14 mouse cellular contexts compared by ENCODE assay signal in genomic region chr2:169311356-169311755, GRCm38 (mm10).
DNase-seq lines count a peak whose midpoint lies in the region; ATAC-seq and TF ChIP-seq lines count a peak whose summit lies in the region.
"Had no signal": no experiment of that assay in that cellular context is flagged by ENCODE, and none has a peak within 500 bp of the region (broad histone marks: within the 10 kb centered on the region; RNA-seq: fewer than 3 reads in every experiment).

No protein-coding gene starts in this region.

- H3K4me2 ChIP-seq in forebrain, embryonic 16.5 days (ENCODE audit: low read length): peak overlapping the region; percentile 13; the same call in 1 of the 2 replicates
- H3K4me2 ChIP-seq in forebrain, postnatal 0 days (ENCODE audit: low read depth): no peak overlapping the region
- H3K4me2 ChIP-seq in midbrain, embryonic 13.5 days (replicated peaks): 0 out of 2 replicates have a peak overlapping the region, but pooled peaks have one; percentile 9
- H3K4me2 ChIP-seq in heart, embryonic 15.5 days: 0 out of 2 replicates have a peak overlapping the region, but pooled peaks have one; percentile 25
- H3K4me2 ChIP-seq in midbrain, postnatal 0 days (ENCODE audit: low read depth, low read length, poor library complexity, severe bottlenecking): no peak overlapping the region
- H3K4me2 ChIP-seq: forebrain, embryonic 15.5 days; liver, embryonic 11.5 days had no signal

- H3K4me3 ChIP-seq in forebrain, embryonic 16.5 days (replicated peaks; ENCODE audit: low read length): no peak overlapping the region
- H3K4me3 ChIP-seq in forebrain, postnatal 0 days (ENCODE audit: low read depth, low read length): no peak overlapping the region
- no peak overlapping the region for H3K4me3 ChIP-seq in midbrain, embryonic 13.5 days (replicated peaks)
- H3K4me3 ChIP-seq in midbrain, embryonic 10.5 days: no peak overlapping the region
- no peak overlapping the region for H3K4me3 ChIP-seq in heart, embryonic 15.5 days
- no peak overlapping the region for H3K4me3 ChIP-seq in midbrain, postnatal 0 days (ENCODE audit: low read depth, low read length)
- H3K4me3 ChIP-seq: forebrain, embryonic 15.5 days had no signal

- intact Hi-C loops in left cerebral cortex, postnatal 14 days (cut with DNase I): no loop called here

- peaks cover 14% of the 10 kb centered on the region; the same call in 1 of the 2 replicates for H3K4me1 ChIP-seq in forebrain, embryonic 16.5 days (replicated peaks; ENCODE audit: control insufficient read depth, insufficient read depth, low read length)
- H3K4me1 ChIP-seq in forebrain, postnatal 0 days (ENCODE audit: insufficient read depth): no peaks in the 10 kb centered on the region
- peaks cover 15% of the 10 kb centered on the region; the same call in 1 of the 2 replicates for H3K4me1 ChIP-seq in midbrain, embryonic 13.5 days (replicated peaks)
- peaks cover 16% of the 10 kb centered on the region for H3K4me1 ChIP-seq in midbrain, embryonic 10.5 days
- peaks cover 8% of the 10 kb centered on the region; the same call in 1 of the 2 replicates for H3K4me1 ChIP-seq in heart, embryonic 15.5 days (replicated peaks)
- peaks cover 9% of the 10 kb centered on the region for H3K4me1 ChIP-seq in midbrain, postnatal 0 days (ENCODE audit: insufficient read depth, low read length)

- TF ChIP-seq CTCF in forebrain, postnatal 0 days (IDR thresholded peaks at IDR 0.05; ENCODE audit: low read depth): no peak
- TF ChIP-seq CTCF in midbrain, postnatal 0 days (IDR thresholded peaks at IDR 0.05): no peak

- no peak overlapping the region for H3K9ac ChIP-seq in forebrain, embryonic 16.5 days (replicated peaks; ENCODE audit: low read depth, low read length)
- no peak overlapping the region for H3K9ac ChIP-seq in forebrain, postnatal 0 days
- no peak overlapping the region for H3K9ac ChIP-seq in midbrain, embryonic 13.5 days (replicated peaks)
- H3K9ac ChIP-seq in heart, embryonic 15.5 days: no peak overlapping the region
- no peak overlapping the region for H3K9ac ChIP-seq in midbrain, postnatal 0 days (replicated peaks; ENCODE audit: low read length, poor library complexity, severe bottlenecking)
- H3K9ac ChIP-seq: forebrain, embryonic 15.5 days had no signal

- DNase-seq in forebrain, postnatal 0 days: no peak
- DNase-seq in midbrain, embryonic 10.5 days (ENCODE audit: low spot score): no peak
- DNase-seq in midbrain, postnatal 0 days (ENCODE audit: low spot score): no peak
- no peak for DNase-seq in ovary, postnatal 10 days (ENCODE audit: low spot score)
- DNase-seq in left cerebral cortex, postnatal 14 days (ENCODE audit: low spot score in 2 of 2): no peak
- DNase-seq: adrenal gland, postnatal 25 days; gastrocnemius, postnatal 25 days; thymus, postnatal 14 days had no signal

- H3K27ac ChIP-seq in forebrain, embryonic 16.5 days (ENCODE audit: low read length): no peak overlapping the region
- no peak overlapping the region for H3K27ac ChIP-seq in forebrain, postnatal 0 days (ENCODE audit: low read depth, low read length)
- peak overlapping the region; percentile 31; the same call in 1 of the 2 replicates for H3K27ac ChIP-seq in midbrain, embryonic 13.5 days
- H3K27ac ChIP-seq in midbrain, embryonic 10.5 days (replicated peaks): no peak overlapping the region
- peak overlapping the region; percentile 10; the same call in 1 of the 2 replicates for H3K27ac ChIP-seq in heart, embryonic 15.5 days
- peak overlapping the region; percentile 43; the same call in 1 of the 2 replicates for H3K27ac ChIP-seq in midbrain, postnatal 0 days (ENCODE audit: low read depth, low read length)
- H3K27ac ChIP-seq: forebrain, embryonic 15.5 days; kidney, postnatal 0 days had no signal

- ATAC-seq in forebrain, embryonic 16.5 days: no peak
- ATAC-seq in forebrain, postnatal 0 days: no peak
- ATAC-seq in midbrain, embryonic 13.5 days: no peak
- ATAC-seq in heart, embryonic 15.5 days (replicated peaks; ENCODE audit: insufficient number of reproducible peaks, insufficient read depth, low FRiP score, low read depth): no peak
- ATAC-seq in midbrain, postnatal 0 days (ENCODE audit: low FRiP score): no peak
- ATAC-seq: forebrain, embryonic 15.5 days had no signal

- 37% methylated on average over 4 of the region's 4 CpGs for WGBS in forebrain, embryonic 16.5 days
- WGBS in forebrain, postnatal 0 days: 40% methylated on average over 4 of the region's 4 CpGs
- 51% methylated on average over 4 of the region's 4 CpGs for WGBS in midbrain, embryonic 13.5 days
- WGBS in midbrain, embryonic 10.5 days: 56% methylated on average over 4 of the region's 4 CpGs
- WGBS in heart, embryonic 15.5 days: 24% methylated on average over 4 of the region's 4 CpGs
- WGBS in midbrain, postnatal 0 days: 60% methylated on average over 4 of the region's 4 CpGs

- no peaks in the 10 kb centered on the region for H3K27me3 ChIP-seq in forebrain, embryonic 16.5 days (replicated peaks; ENCODE audit: control insufficient read depth, insufficient read depth, low read length)
- H3K27me3 ChIP-seq in forebrain, postnatal 0 days (ENCODE audit: insufficient read depth, low read length): no peaks in the 10 kb centered on the region
- H3K27me3 ChIP-seq in midbrain, embryonic 13.5 days: no peaks in the 10 kb centered on the region
- H3K27me3 ChIP-seq in midbrain, embryonic 10.5 days (ENCODE audit: low read depth, poor library complexity, severe bottlenecking): no peaks in the 10 kb centered on the region
- H3K27me3 ChIP-seq in heart, embryonic 15.5 days: no peaks in the 10 kb centered on the region
- H3K27me3 ChIP-seq in midbrain, postnatal 0 days (ENCODE audit: insufficient read depth, low read length): no peaks in the 10 kb centered on the region
- H3K27me3 ChIP-seq: forebrain, embryonic 15.5 days had no signal

- H3K9me3 ChIP-seq in forebrain, embryonic 16.5 days (ENCODE audit: control insufficient read depth, low read length): no peaks in the 10 kb centered on the region
- H3K9me3 ChIP-seq in forebrain, postnatal 0 days (ENCODE audit: low read length): no peaks in the 10 kb centered on the region
- H3K9me3 ChIP-seq in midbrain, embryonic 13.5 days: no peaks in the 10 kb centered on the region
- H3K9me3 ChIP-seq in midbrain, embryonic 10.5 days (replicated peaks): 0 out of 2 replicates have a peak, but pooled peaks cover under 1% of the 10 kb centered on the region
- H3K9me3 ChIP-seq in heart, embryonic 15.5 days (replicated peaks): no peaks in the 10 kb centered on the region
- H3K9me3 ChIP-seq in midbrain, postnatal 0 days (ENCODE audit: low read length): no peaks in the 10 kb centered on the region
- H3K9me3 ChIP-seq: forebrain, embryonic 15.5 days had no signal

- H3K36me3 ChIP-seq in forebrain, embryonic 16.5 days (ENCODE audit: control insufficient read depth, insufficient read depth): no peaks in the 10 kb centered on the region
- H3K36me3 ChIP-seq in forebrain, postnatal 0 days (ENCODE audit: insufficient read depth): no peaks in the 10 kb centered on the region
- no peaks in the 10 kb centered on the region for H3K36me3 ChIP-seq in midbrain, embryonic 13.5 days
- H3K36me3 ChIP-seq in midbrain, embryonic 10.5 days: no peaks in the 10 kb centered on the region
- no peaks in the 10 kb centered on the region for H3K36me3 ChIP-seq in heart, embryonic 15.5 days
- no peaks in the 10 kb centered on the region for H3K36me3 ChIP-seq in midbrain, postnatal 0 days (ENCODE audit: insufficient read depth, low read length)
- H3K36me3 ChIP-seq: forebrain, embryonic 15.5 days had no signal

Comparison
In these comparisons a context has a peak if more than half of its experiments do, and no peak if none do; other contexts are left out.
1. H3K27ac ChIP-seq: peak in midbrain, embryonic 13.5 days (single experiment), heart, embryonic 15.5 days (single experiment) and midbrain, postnatal 0 days (single experiment); none in forebrain, embryonic 16.5 days (single experiment), forebrain, postnatal 0 days (single experiment) and midbrain, embryonic 10.5 days (single experiment).
2. H3K4me2 ChIP-seq: peak in forebrain, embryonic 16.5 days (single experiment), midbrain, embryonic 13.5 days (single experiment) and heart, embryonic 15.5 days (single experiment); none in forebrain, postnatal 0 days (single experiment) and midbrain, postnatal 0 days (single experiment).